Mouse (Mus musculus): ENCODE results near the gene Ptges3l. TPM values are rescaled to one million over a fixed set of nuclear protein-coding genes. Genes with fewer than 3 reads are reported as not detected.
"Not testable (repeated sequence)": the region's sequence is repeated elsewhere in the genome, so short reads cannot be mapped to it uniquely, and the experiment has no call there.

Gene Ptges3l
- polyA plus RNA-seq, 1 experiment, result not detected

DNA sequence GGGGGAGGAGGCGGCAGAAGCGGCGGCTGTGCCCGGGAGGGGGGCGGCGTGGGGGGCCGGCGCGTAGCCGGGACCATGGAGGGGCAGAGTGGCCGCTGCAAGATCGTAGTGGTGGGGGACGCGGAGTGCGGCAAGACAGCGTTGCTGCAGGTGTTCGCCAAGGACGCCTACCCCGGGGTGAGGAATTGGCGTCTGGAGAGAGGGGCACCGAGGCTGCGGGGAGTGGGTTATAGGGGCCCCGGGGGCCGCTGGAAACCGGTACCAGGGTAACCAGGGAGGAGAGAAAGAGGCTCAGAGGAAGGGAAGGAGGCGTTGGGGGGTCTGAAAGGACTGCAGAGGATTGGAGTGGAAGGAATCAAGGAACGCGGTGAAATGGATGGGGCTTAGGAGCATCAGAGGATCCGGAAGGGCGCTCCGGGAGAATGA, 43.1 kb upstream of the Ptges3l start:
- WGBS, result 2% methylated on average over 29 of the region's 31 CpGs
- Histone ChIP-seq H3K27ac (ENCODE audit: control insufficient read depth, insufficient read depth, low read depth, low read length, poor library complexity) (no peak overlapping the region), H3K4me1 (ENCODE audit: control insufficient read depth, insufficient read depth, low read length) (peaks cover 4% of the 10 kb centered on the region), H3K4me3 (replicated peaks; ENCODE audit: control insufficient read depth, low read depth, low read length) (peak overlapping the region; percentile 51)
- TF ChIP-seq CTCF (IDR thresholded peaks at IDR 0.05; ENCODE audit: control insufficient read depth, insufficient read depth, low read length) (no peak), POLR2A (IDR thresholded peaks at IDR 0.05; ENCODE audit: borderline replicate concordance, control insufficient read depth, low read depth, low read length) (no peak)

DNA sequence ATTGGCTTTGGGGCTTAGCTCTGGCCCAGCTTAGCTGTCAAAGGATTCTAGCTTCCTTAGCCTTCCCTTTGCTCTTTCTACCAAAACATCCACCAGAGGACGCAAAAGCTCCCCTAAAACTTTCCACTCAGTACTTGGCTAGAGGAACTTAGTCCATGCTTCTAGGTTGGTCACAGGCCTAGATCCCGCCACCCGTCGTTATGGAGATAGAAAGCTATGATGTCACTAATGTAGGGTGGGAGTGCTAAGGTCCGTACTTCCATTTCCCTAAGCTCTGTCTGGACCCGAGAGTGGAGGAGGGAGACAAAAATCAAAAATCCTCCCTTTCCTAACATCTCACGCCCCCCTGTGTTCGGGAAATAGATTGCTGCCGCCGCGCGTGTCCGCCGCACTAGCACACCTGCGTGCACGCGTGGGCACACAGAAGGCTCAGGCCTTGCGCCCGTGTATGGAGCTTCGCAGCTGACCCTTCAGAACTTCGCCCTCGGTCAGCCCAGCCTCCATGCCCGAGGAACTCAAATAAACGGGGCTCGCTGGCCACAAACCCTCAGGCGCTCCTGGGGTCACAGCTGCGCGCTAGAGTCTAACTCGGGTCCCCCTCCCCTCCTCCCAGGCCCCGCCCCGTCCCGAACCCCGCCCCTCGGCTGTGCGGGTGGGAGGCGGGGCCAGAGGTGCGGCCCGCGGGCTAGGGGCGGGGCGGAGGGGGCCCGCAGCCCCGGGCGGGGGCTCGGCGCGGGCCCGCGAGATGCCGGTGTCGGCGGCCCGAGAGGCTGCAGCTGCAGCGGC, 42.5 kb upstream of the Ptges3l start:
- Histone ChIP-seq H3K27ac (ENCODE audit: control insufficient read depth, insufficient read depth, low read depth, low read length, poor library complexity) (no peak overlapping the region), H3K4me3 (replicated peaks; ENCODE audit: control insufficient read depth, low read depth, low read length) (peak overlapping the region; percentile 69), H3K4me1 (ENCODE audit: control insufficient read depth, insufficient read depth, low read length) (peaks cover 4% of the 10 kb centered on the region)
- TF ChIP-seq CTCF (IDR thresholded peaks at IDR 0.05; ENCODE audit: control insufficient read depth, insufficient read depth, low read length), result no peak
- TF ChIP-seq POLR2A (IDR thresholded peaks at IDR 0.05; ENCODE audit: borderline replicate concordance, control insufficient read depth, low read depth, low read length), result no peak
- WGBS, result under 1% methylated on average over 54 of the region's 54 CpGs

DNA sequence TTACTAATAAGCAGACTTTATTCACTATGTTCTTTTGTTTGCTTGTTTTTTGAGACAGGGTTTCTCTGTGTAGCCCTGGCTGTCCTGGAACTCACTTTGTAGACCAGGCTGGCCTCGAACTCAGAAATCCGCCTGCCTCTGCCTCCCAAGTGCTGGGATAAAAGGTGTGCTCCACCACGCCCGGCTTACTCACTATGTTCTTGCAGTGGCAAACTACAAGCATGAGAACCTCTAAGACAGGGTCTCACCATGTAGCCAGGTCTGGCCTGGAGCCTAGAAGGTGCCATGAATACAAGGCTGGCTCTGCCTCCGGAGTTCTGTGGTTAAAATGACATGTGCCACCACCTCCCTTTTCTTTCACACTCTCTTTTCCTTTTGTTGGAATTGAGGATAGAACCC, 41.4 kb upstream of the Ptges3l start:
- not testable (repeated sequence) for H3K4me3 ChIP-seq (replicated peaks; ENCODE audit: control insufficient read depth, low read depth, low read length); H3K4me1 ChIP-seq (ENCODE audit: control insufficient read depth, insufficient read depth, low read length)
- 46% methylated on average over 5 of the region's 5 CpGs for WGBS

DNA sequence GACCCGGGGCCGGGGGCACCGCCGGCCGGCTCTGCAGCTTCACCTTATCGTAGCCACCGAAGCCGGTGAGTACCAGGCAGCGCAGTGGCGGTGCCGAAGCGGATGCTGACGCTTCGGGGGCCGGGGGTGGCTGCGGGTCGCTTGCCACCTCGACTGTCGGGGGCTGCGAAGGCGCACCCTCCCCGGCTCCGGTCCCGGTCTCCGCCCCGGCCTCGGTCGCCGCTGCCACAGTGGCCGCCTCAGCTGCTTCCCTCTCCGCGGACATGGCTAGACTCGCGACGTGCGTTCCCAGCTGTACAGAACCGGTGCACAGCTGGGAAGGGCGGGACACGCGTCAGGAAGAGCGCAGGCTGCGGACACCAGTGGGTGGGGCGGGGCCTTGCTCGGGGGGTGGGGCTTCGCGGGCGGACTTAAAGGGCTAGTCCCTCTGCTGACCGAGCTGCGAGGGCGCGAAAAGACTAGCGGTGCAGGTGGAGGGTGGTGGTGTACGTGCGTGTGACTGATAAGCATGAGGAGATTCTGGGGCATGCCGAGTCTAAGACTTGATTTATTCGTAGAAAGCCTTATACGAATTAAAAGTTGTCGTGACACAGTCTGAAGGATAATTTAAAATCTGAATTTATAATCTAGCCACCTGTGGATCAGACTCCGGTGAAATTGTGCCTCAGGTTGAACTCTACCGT, 40.9 kb upstream of the Ptges3l start, which contains the start of gene Vat1:
Gene Vat1 (minus strand): TSS at position 362 of the 683 bp plus-strand sequence.
- H3K4me1 ChIP-seq (ENCODE audit: control insufficient read depth, insufficient read depth, low read length), result peaks cover 4% of the 10 kb centered on the region
- WGBS, result under 1% methylated on average over 60 of the region's 60 CpGs

More for the DNA sequence above, 41.4 kb upstream of the Ptges3l start:
- H3K27ac ChIP-seq (ENCODE audit: control insufficient read depth, insufficient read depth, low read depth, low read length, poor library complexity), result not testable (repeated sequence)

DNA sequence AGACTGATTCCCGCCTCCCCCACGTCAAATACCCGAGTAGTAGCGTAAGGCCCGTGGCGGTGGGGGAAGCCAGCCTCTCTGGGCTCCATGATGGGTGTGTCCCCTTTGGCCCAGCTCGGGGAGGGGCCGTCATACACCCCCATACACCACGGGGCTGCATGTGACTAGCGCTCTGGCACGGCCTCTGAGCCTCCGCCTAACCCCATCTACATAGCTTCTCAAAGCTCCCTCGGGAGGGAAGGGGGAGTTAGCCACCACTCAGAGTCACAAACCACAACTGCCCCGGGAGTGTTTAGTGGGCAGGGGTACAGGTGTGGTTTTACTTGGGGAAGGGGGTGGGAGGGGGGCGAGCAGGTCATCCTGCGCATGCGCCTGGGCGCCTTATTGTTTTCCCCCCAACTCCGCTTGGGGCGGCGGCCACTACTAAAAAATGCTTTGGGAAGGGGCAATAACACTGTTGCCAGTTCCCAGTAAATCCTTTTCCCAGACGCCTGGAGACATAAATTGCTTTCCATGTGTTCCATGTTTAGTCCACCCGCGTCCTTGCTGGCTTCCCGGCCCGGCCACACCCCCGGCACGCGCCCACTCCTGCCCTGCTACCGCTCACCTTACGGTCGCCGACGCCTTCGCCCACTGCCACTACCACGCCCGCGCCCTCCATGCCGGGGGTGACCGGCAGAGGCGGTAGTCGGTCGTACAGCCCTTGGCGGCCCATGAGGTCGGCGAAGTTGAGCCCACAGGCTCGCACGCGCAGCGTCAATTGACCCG, 40.2 kb upstream of the Ptges3l start:
- H3K27ac ChIP-seq (ENCODE audit: control insufficient read depth, insufficient read depth, low read depth, low read length, poor library complexity), result peak overlapping the region; percentile 58
- H3K4me3 ChIP-seq (replicated peaks; ENCODE audit: control insufficient read depth, low read depth, low read length), result peak overlapping the region; percentile 96
- peaks cover 4% of the 10 kb centered on the region for H3K4me1 ChIP-seq (ENCODE audit: control insufficient read depth, insufficient read depth, low read length)
- TF ChIP-seq CTCF (IDR thresholded peaks at IDR 0.05; ENCODE audit: control insufficient read depth, insufficient read depth, low read length), result no peak
- no peak for TF ChIP-seq POLR2A (IDR thresholded peaks at IDR 0.05; ENCODE audit: borderline replicate concordance, control insufficient read depth, low read depth, low read length)
- 1% methylated on average over 51 of the region's 51 CpGs for WGBS

More for the DNA sequence above, 40.9 kb upstream of the Ptges3l start, which contains the start of gene Vat1:
- 0 out of 2 replicates have a peak, but pooled peaks have one; percentile 15 for TF ChIP-seq POLR2A (IDR thresholded peaks at IDR 0.05; ENCODE audit: borderline replicate concordance, control insufficient read depth, low read depth, low read length)
- no peak for TF ChIP-seq CTCF (IDR thresholded peaks at IDR 0.05; ENCODE audit: control insufficient read depth, insufficient read depth, low read length)
- Histone ChIP-seq H3K27ac (ENCODE audit: control insufficient read depth, insufficient read depth, low read depth, low read length, poor library complexity) (peak within 1 kb of the TSS; percentile 58), H3K4me3 (replicated peaks; ENCODE audit: control insufficient read depth, low read depth, low read length) (peak within 1 kb of the TSS; percentile 96)

DNA sequence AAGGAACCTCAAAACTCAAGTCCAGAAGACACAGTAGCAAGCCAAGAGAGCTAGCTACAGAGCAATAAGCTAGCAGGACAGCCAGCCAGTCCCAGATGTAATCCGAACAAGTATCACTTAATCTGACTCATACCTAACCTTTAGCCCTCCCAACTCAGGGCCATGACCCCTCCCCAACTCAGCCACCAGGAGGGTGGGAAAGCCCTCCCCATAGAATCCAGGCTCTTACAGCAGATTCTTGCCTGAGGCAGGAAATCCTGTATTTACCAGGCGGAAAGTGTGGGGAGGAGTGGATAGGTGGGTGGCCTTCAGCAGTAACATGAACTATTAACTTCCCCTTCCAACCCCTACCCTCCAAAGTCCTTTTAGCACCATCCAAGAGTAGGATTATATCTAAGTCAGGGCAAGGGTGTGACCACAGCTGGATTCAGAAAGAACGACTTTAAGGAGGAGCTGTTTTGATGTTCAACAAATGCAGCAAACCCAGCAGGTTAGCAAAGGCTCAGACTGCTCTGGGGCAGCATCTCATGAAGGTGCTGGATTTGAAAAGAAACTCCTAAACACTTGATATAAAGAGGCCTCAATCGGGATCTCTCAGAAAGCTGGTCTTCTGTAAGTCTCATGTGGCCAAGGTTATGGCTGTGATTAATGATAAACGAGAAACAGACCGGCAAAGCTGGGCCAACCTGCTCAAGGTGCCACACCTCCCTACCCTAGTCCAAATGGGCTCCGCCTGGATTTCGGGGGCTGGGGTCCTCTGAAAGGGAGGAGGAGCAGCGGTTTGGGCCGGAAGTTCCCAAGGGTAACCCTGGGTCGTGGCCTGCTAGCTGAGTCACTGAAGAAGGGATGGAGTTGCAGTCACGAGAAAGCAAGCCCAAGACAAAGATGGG, 39.3 kb upstream of the Ptges3l start, which contains the start of gene Rnd2:
Gene Rnd2 (plus strand): TSS at position 789 of the 890 bp plus-strand sequence.
- Histone ChIP-seq H3K27ac (ENCODE audit: control insufficient read depth, insufficient read depth, low read depth, low read length, poor library complexity) (peak within 1 kb of the TSS; percentile 58), H3K4me3 (replicated peaks; ENCODE audit: control insufficient read depth, low read depth, low read length) (peak within 1 kb of the TSS; percentile 96), H3K4me1 (ENCODE audit: control insufficient read depth, insufficient read depth, low read length) (peaks cover 4% of the 10 kb centered on the region)
- 3% methylated on average over 12 of the region's 12 CpGs for WGBS
- no peak for TF ChIP-seq POLR2A (IDR thresholded peaks at IDR 0.05; ENCODE audit: borderline replicate concordance, control insufficient read depth, low read depth, low read length)
- TF ChIP-seq CTCF (IDR thresholded peaks at IDR 0.05; ENCODE audit: control insufficient read depth, insufficient read depth, low read length), result no peak

DNA sequence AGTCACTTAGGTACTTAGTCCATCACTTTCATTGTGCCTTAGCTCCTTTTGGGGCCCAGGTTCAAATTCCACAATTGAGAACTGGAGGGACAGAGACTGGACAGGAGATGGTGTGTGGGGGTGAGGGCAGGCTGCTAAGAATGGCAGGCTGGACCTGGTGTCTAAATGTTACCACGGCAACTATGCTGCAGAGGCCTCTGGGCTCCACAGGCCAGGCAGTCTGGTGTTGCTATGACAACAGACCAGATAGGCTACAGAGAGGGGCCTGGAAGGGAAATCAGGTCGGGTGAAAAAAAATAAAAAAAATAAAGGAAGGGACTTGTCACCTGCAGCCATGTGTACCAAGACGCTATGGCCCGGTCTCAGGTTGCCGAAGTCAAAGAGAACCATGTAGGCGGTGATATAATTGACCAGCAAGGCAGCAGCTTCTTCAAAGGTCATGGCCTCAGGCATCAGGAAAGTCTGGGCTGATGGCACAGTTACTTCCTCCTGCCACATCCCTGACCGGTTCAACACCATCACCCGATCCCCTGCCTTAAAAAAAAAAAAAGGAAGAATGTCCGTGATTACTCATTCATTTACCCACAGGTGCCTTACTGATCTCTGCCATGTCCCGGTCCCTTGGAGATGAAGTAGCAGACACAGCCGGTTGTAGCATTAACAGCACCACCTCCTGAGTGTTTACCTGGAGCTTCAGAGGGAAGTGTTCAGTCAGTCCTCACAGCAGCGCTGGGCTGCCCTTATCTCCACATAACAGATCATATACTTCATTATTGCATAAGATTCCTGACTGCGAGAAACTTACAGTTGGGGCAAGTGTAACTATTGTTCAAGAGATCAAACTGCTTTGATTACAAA, 37.7 kb upstream of the Ptges3l start:
- whole genome bisulfite sequencing, result 15% methylated on average over 13 of the region's 13 CpGs
- H3K4me3 ChIP-seq (replicated peaks; ENCODE audit: control insufficient read depth, low read depth, low read length), result no peak overlapping the region
- peaks cover 4% of the 10 kb centered on the region for H3K4me1 ChIP-seq (ENCODE audit: control insufficient read depth, insufficient read depth, low read length)
- no peak overlapping the region for H3K27ac ChIP-seq (ENCODE audit: control insufficient read depth, insufficient read depth, low read depth, low read length, poor library complexity)
- TF ChIP-seq POLR2A (IDR thresholded peaks at IDR 0.05; ENCODE audit: borderline replicate concordance, control insufficient read depth, low read depth, low read length) (no peak), CTCF (IDR thresholded peaks at IDR 0.05; ENCODE audit: control insufficient read depth, insufficient read depth, low read length) (no peak)

Measured in bone marrow, adult 2 months (tissue).